Mouse (Mus musculus): Measurements from ENCODE around the gene Lamp3. TPM values are rescaled to one million over a fixed set of nuclear protein-coding genes. Genes with fewer than 3 reads are reported as not detected.

Lamp3 gene
- 0.16 TPM for polyA plus RNA-seq (2014; fragmentation: Illumina TruSeq; extraction: RNeasy Lipid Tissue Mini Kit (QIAGEN cat#74804); ENCODE audit: low read depth, low replicate concordance)

GRCm38 (mm10) chr16:19706216-19706615 is at the start of gene Lamp3:
TSS of gene Lamp3 (minus strand) at chr16:19706375.

DNA sequence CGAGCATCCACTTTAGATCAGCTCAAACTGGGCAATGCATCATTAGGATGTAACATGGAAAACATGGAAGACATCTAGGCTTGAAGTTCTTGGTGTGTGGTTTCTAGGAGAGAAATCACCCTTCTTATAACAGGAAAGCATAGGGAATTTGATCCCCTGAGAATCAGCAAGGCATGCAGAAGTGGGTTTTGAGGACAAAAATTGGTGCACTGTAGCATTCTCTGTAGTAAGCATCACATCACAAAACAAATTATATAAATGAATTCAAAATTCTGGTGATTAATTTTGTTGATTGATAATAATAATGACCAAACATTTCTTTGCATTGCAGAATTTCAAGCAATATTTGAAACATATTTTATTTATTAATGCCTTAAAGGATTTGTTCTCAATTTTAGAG is 76.4 kb downstream of the Lamp3 start, which contains the start of gene Olfr171:
Gene Olfr171, minus strand, starts transcription at position 101 of the 400 bp plus-strand sequence.

GRCm38 (mm10) chr16:19611782-19612181 is 94.4 kb downstream of the Lamp3 start, which contains the start of gene Olfr170:
TSS of gene Olfr170 (minus strand) at chr16:19611882.

Other genes starting within 250 kb of the Lamp3 start
- gene Olfr166, start 222.7 kb downstream of the Lamp3 start, polyA plus RNA-seq (2014; fragmentation: Illumina TruSeq; extraction: RNeasy Lipid Tissue Mini Kit (QIAGEN cat#74804); ENCODE audit: low read depth, low replicate concordance) = 0.54 TPM
- not detected for gene Olfr167, start 184.1 kb downstream of the Lamp3 start, polyA plus RNA-seq (2014; fragmentation: Illumina TruSeq; extraction: RNeasy Lipid Tissue Mini Kit (QIAGEN cat#74804); ENCODE audit: low read depth, low replicate concordance)
- gene Olfr168, start 170.8 kb downstream of the Lamp3 start, polyA plus RNA-seq (2014; fragmentation: Illumina TruSeq; extraction: RNeasy Lipid Tissue Mini Kit (QIAGEN cat#74804); ENCODE audit: low read depth, low replicate concordance) = not detected
- not detected for gene Olfr169, start 134.6 kb downstream of the Lamp3 start, polyA plus RNA-seq (2014; fragmentation: Illumina TruSeq; extraction: RNeasy Lipid Tissue Mini Kit (QIAGEN cat#74804); ENCODE audit: low read depth, low replicate concordance)
- not detected for gene Olfr170, start 94.5 kb downstream of the Lamp3 start, polyA plus RNA-seq (2014; fragmentation: Illumina TruSeq; extraction: RNeasy Lipid Tissue Mini Kit (QIAGEN cat#74804); ENCODE audit: low read depth, low replicate concordance)
- not detected for gene Olfr171, start 76.5 kb downstream of the Lamp3 start, polyA plus RNA-seq (2014; fragmentation: Illumina TruSeq; extraction: RNeasy Lipid Tissue Mini Kit (QIAGEN cat#74804); ENCODE audit: low read depth, low replicate concordance)
- 227 TPM for gene B3gnt5, start 53.8 kb upstream of the Lamp3 start, polyA plus RNA-seq (2014; fragmentation: Illumina TruSeq; extraction: RNeasy Lipid Tissue Mini Kit (QIAGEN cat#74804); ENCODE audit: low read depth, low replicate concordance)